Comparison of ENCODE assay signal across 25 mouse cellular contexts in the genomic region with DNA sequence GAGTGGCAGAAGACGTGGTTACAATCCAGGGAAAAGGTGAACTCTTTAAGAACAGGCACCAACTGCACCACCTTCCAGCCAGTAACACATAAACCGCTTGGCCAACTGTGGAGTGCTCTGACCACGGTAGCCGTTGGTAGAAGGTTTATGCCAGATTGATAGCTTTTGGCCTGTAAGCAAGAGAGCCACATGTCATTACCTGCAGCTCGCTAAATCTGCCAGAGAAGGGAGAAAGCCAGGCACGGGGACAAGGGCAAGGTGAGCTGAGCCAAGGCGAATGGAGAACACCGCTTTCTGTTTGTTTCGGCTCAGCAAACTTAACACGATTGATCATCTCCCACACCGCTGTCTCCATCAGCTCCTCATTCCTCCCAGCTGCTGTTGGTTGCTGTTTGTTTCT. TPM values are rescaled to one million over a fixed set of nuclear protein-coding genes. Genes with fewer than 3 reads are reported as not detected.
"Had no signal": no experiment of that assay in that cellular context is flagged by ENCODE, and none has a peak within 500 bp of the region (broad histone marks: within the 10 kb centered on the region; RNA-seq: fewer than 3 reads in every experiment).

No protein-coding gene starts in this region.

- H3K4me1 ChIP-seq: limb, embryonic 10.5 days; limb, embryonic 13.5 days; liver, embryonic 12.5 days; liver, embryonic 15.5 days; lung, embryonic 15.5 days; megakaryocyte, embryonic 14.5 days had no signal

- H3K4me2 ChIP-seq: limb, embryonic 13.5 days; liver, embryonic 12.5 days; liver, embryonic 15.5 days; lung, embryonic 15.5 days had no signal

- H3K27ac ChIP-seq: layer of hippocampus, adult 2 months; limb, embryonic 10.5 days; limb, embryonic 13.5 days; liver, embryonic 12.5 days; liver, embryonic 15.5 days; lung, embryonic 15.5 days; midbrain, embryonic 10.5 days; stomach, postnatal 0 days had no signal

- ATAC-seq: liver, embryonic 12.5 days had no signal

- DNase-seq: kidney, postnatal 25 days; layer of hippocampus, adult 9-11 months; liver; lung, adult 18-20 months; lung, postnatal 10 days; lung, postnatal 36 days; midbrain, embryonic 14.5 days; right cerebral cortex, postnatal 4 days; thymus, adult 2 months; thymus, postnatal 14 days; thymus, postnatal 4 days had no signal

- H3K9me3 ChIP-seq: limb, embryonic 10.5 days; limb, embryonic 13.5 days; liver, embryonic 12.5 days; liver, embryonic 15.5 days; lung, embryonic 15.5 days; megakaryocyte, embryonic 14.5 days; midbrain, embryonic 10.5 days had no signal

- H3K9ac ChIP-seq: limb, embryonic 13.5 days; liver, embryonic 12.5 days; liver, embryonic 15.5 days; lung, embryonic 15.5 days had no signal

- H3K36me3 ChIP-seq: limb, embryonic 10.5 days; limb, embryonic 13.5 days; liver, embryonic 12.5 days; liver, embryonic 15.5 days; lung, embryonic 15.5 days; midbrain, embryonic 10.5 days had no signal

- H3K27me3 ChIP-seq: lung, embryonic 15.5 days had no signal

- H3K4me3 ChIP-seq: layer of hippocampus, adult 2 months; limb, embryonic 10.5 days; limb, embryonic 13.5 days; liver, embryonic 12.5 days; liver, embryonic 15.5 days; lung, embryonic 15.5 days; megakaryocyte, embryonic 14.5 days; midbrain, embryonic 10.5 days had no signal

RNA-seq across cellular contexts. Expression of a gene that starts 9.6 kb away (rescaled TPM):
- polyA plus RNA-seq: limb, embryonic 10.5 days; limb, embryonic 13.5 days; liver, embryonic 12.5 days; lung, embryonic 15.5 days; stomach, postnatal 0 days had no signal

RNA-seq across cellular contexts. Expression of a gene that starts 48.2 kb away (rescaled TPM):
- polyA plus RNA-seq: large intestine, adult 2 months; limb, embryonic 10.5 days; liver, embryonic 12.5 days; liver, embryonic 15.5 days; midbrain, embryonic 10.5 days; midbrain, embryonic 14.5 days; midbrain, postnatal 0 days; neural tube, embryonic 11.5 days; neural tube, embryonic 14.5 days; stomach, embryonic 14.5 days; stomach, postnatal 0 days had no signal
